Mouse (Mus musculus) limb, embryonic 13.5 days (tissue): Measurements from ENCODE around the gene Cavin1. TPM values are rescaled to one million over a fixed set of nuclear protein-coding genes. Genes with fewer than 3 reads are reported as not detected.
A peak's percentile ranks its signal among the peaks of the same experiment; 100 is the strongest.

Experiments used
- ATAC-seq: fragments of 200-750 bp; cut with Nextera tagmentation; 2 replicates; pipeline ENCODE4 v1.8.0; 2017; ENCODE audit warnings: low read depth, moderate number of reproducible peaks, moderate TSS enrichment; ENCODE audit not compliant: low FRiP score
- H3K27ac ChIP-seq: fragments of 300-500 bp; sonication (generic); 2 replicates; pipeline ENCODE4 v1.5.1; 2015; ENCODE audit warnings: inconsistent platforms, mild to moderate bottlenecking, moderate library complexity
- H3K27me3 ChIP-seq: fragments of 300-500 bp; sonication (generic); 2 replicates; pipeline ENCODE4 v1.6.1; 2015; ENCODE audit warnings: mild to moderate bottlenecking, inconsistent platforms
- H3K36me3 ChIP-seq: fragments of 300-500 bp; sonication (generic); 2 replicates; pipeline ENCODE4 v1.6.1; 2015; ENCODE audit warnings: inconsistent platforms, mild to moderate bottlenecking, moderate library complexity
- H3K4me1 ChIP-seq: fragments of 300-500 bp; sonication (generic); 2 replicates; pipeline ENCODE4 v1.6.1; 2015; ENCODE audit warnings: inconsistent platforms
- H3K4me2 ChIP-seq: fragments of 300-500 bp; sonication (generic); replicated peaks from 2 replicates; pipeline ENCODE4 v1.6.1; 2015; ENCODE audit warnings: inconsistent platforms, mild to moderate bottlenecking, moderate library complexity
- H3K4me3 ChIP-seq: fragments of 300-500 bp; sonication (generic); 2 replicates; pipeline ENCODE4 v1.5.1; 2015; ENCODE audit warnings: moderate library complexity, mild to moderate bottlenecking, inconsistent platforms
- H3K9ac ChIP-seq: fragments of 300-500 bp; sonication (generic); 2 replicates; pipeline ENCODE4 v1.6.1; 2015; ENCODE audit warnings: mild to moderate bottlenecking, inconsistent platforms
- H3K9me3 ChIP-seq: fragments of 300-500 bp; sonication (generic); 2 replicates; pipeline ENCODE4 v1.6.1; 2016; ENCODE audit warnings: inconsistent platforms
- WGBS: fragments of 180-500 bp; shearing (Covaris S2); methylation state at CpG from one replicate; pipeline ENCODE4 v1.1.7; 2015; 5-methylcytosine and 5-hydroxymethylcytosine counted together
- polyA plus RNA-seq: library from polyadenylated mRNA; unstranded; fragments of >200 nt; fragmentation: Nextera tagmentation; extraction: Ambion mirVana; gene quantifications from 2 replicates; pipeline ENCODE4 v1.2.1, GENCODE M21; 2015

Gene Cavin1
- polyA plus RNA-seq, 1 experiment from 2014 or later, result 142 TPM

DNA sequence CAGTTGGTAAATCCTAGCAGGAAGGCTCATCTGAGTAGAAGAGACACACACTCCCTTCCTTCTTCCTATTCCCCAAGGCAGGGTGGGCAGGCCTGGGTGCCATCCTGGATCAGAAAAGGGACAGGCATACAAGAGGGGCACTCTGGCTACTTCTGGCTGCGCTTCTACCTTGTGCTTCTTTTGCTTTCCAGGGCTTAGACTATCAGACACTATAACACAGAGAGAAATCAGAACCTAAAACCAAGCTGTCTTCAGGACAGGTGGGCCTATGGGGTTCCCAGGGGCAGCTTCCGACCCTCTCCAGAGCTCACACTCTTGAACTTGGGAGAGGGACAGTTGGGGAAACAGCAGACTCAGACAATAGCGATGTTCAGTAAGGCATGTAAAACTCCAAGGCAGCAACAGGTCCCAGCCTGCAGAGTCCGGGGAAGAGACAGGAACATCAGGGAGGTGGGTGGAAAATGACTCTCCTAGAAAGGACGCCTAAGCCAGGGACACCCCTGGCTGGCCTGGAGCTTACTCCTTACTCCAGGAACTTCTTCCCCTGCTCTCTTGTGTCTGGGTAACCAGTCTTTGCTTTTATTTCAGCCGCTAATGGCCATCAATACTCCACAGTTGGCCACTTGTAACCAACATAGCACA, 5.7 kb downstream of the Cavin1 start:
- Histone ChIP-seq H3K4me3 (no peak overlapping the region), H3K27ac (no peak overlapping the region), H3K4me2 (no peak overlapping the region), H3K27me3 (peaks cover 69% of the 10 kb centered on the region), H3K36me3 (peaks cover 4% of the 10 kb centered on the region; the same call in 1 of the 2 replicates), H3K4me1 (peaks cover 53% of the 10 kb centered on the region), H3K9me3 (no peaks in the 10 kb centered on the region), H3K9ac (no peak overlapping the region)
- no peak for ATAC-seq
- WGBS, result 73% methylated on average over 6 of the region's 6 CpGs

DNA sequence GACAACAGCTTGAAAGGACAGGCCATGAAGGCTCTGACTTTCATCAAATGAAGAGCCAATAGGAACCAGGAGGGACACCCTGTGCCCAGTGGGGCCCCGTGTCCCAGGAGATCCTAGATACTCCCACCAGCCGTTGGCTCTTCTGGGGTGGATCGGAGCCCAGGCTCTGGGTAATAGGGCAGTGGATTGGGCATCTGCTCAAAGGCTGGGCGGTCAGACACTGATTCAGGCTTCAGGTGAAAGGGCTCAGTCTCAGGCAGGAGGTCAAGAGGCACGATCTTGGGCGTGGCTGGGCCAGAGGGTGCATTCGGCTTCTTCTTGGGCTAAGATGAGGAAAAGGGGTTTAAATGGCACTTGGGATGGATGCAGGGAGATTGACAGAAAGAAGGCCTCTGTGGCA, 6.5 kb downstream of the Cavin1 start:
- ATAC-seq, result no peak
- Histone ChIP-seq H3K27me3 (peaks cover 67% of the 10 kb centered on the region), H3K4me1 (peaks cover 53% of the 10 kb centered on the region), H3K4me3 (no peak overlapping the region), H3K4me2 (no peak overlapping the region), H3K27ac (no peak overlapping the region), H3K9me3 (no peaks in the 10 kb centered on the region), H3K36me3 (peaks cover 4% of the 10 kb centered on the region), H3K9ac (no peak overlapping the region)
- WGBS, result 91% methylated on average over 7 of the region's 7 CpGs

DNA sequence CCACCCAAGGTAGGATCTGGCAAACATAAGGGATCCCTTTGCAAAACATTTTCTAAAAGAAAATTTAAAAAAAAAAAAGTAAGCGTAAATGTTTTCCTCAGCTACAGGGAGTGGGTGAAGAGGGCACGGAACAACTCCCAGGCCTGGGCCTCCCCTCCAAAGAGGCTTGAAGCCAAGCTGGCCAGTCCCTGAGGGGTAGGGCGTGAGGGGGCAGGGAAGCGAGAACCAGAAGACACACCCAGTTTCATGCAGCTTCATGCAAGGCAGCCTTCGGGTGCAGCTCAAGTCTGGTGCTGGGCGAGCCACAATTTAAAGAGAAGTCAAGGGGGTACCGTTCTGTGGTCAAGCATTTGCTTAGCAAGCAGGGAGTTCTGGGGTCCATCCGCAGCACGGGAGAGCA, 7.0 kb downstream of the Cavin1 start:
- Histone ChIP-seq H3K9ac (no peak overlapping the region), H3K27ac (no peak overlapping the region), H3K27me3 (peaks cover 67% of the 10 kb centered on the region), H3K9me3 (no peaks in the 10 kb centered on the region), H3K4me3 (no peak overlapping the region), H3K4me1 (peaks cover 53% of the 10 kb centered on the region), H3K36me3 (peaks cover 10% of the 10 kb centered on the region), H3K4me2 (no peak overlapping the region)
- no peak for ATAC-seq
- WGBS, result 72% methylated on average over 9 of the region's 9 CpGs

DNA sequence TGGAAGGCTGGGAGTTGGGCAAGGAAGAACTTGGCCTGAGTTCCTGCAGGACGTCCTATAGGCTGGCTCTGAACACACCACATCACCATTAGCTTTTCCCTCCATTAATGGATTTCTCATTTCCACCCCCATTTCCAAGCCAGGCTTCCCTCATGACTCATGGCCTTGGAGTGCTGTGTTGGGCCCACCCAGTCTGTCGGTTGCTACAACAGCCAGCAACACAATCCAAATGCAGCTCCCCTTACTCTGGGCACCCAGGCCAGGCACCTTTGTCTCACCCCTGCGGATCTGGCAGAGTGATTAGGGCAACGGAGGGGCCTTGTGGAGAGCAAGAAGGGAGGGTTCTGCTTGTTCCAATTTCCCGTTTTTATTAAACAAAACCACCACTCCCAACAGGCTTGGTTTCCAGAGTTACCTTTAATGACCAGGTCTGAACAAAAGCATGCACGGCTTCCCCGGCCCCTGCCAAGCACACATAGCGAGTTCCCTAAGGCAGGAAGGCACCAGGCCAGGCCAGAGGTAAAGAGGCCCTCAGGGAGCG, 8.2 kb downstream of the Cavin1 start:
- peaks cover 46% of the 10 kb centered on the region for H3K4me1 ChIP-seq
- peak; percentile 49 for ATAC-seq
- no peak overlapping the region for H3K9ac ChIP-seq
- peak overlapping the region; percentile 69; the same call in 1 of the 2 replicates for H3K27ac ChIP-seq
- 36% methylated on average over 9 of the region's 9 CpGs for WGBS
- peaks cover 67% of the 10 kb centered on the region for H3K27me3 ChIP-seq
- peaks cover 15% of the 10 kb centered on the region for H3K36me3 ChIP-seq
- 0 out of 2 replicates have a peak overlapping the region, but pooled peaks have one; percentile 16 for H3K4me2 ChIP-seq
- no peaks in the 10 kb centered on the region for H3K9me3 ChIP-seq
- no peak overlapping the region for H3K4me3 ChIP-seq

DNA sequence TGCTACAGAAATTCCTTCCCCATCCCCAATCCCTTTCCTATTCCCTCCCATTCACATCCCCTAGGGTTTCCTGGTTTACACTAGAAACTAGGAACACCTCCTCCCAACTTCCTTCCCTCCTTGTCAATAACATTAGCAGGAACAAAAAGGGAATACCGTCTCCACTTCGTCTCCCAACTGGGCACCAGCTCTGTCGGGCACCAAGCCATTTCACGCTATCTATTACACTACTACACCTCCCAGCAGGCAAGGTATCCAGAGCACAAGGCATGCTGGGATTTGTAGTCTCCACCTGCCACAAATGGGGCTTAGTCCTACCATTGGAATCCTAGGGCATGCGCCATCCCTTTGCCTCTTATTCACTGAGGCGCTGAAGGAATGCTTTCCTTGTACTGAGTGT, 10.1 kb downstream of the Cavin1 start:
- ATAC-seq, result 0 out of 2 replicates have a peak, but pooled peaks have one; percentile 12
- Histone ChIP-seq H3K27ac (no peak overlapping the region), H3K4me2 (0 out of 2 replicates have a peak overlapping the region, but pooled peaks have one; percentile 11), H3K27me3 (peaks cover 56% of the 10 kb centered on the region), H3K9me3 (no peaks in the 10 kb centered on the region), H3K4me3 (no peak overlapping the region), H3K9ac (no peak overlapping the region), H3K36me3 (peaks cover 19% of the 10 kb centered on the region), H3K4me1 (peaks cover 46% of the 10 kb centered on the region)
- 15% methylated on average over 6 of the region's 6 CpGs for WGBS

DNA sequence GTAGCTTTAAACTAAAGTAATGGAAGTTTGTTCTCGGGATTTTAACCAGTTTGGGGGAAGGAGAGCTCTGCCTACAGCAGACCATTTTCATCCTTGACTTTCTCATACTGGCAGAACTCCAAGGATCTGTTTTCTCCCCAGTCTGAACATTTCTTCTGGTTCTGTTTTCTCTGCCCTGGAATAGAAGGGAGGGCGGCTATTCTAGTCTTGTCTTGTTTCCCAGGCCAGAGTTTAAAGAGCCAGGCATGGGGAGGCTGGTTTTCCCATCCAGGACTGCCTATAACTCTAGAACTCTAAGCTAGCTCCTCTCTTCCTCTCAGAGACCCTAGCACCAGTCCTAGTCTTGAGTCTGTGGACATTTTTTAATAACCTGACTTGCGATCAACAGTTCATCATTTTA, 10.9 kb downstream of the Cavin1 start:
- WGBS, result 28% methylated on average over 3 of the region's 3 CpGs
- peak overlapping the region; percentile 58 for H3K4me2 ChIP-seq
- peaks cover 19% of the 10 kb centered on the region for H3K36me3 ChIP-seq
- H3K4me1 ChIP-seq, result peaks cover 46% of the 10 kb centered on the region
- no peak overlapping the region for H3K4me3 ChIP-seq
- no peaks in the 10 kb centered on the region for H3K9me3 ChIP-seq
- no peak overlapping the region for H3K9ac ChIP-seq
- ATAC-seq, result no peak
- H3K27ac ChIP-seq, result no peak overlapping the region
- peaks cover 49% of the 10 kb centered on the region for H3K27me3 ChIP-seq

DNA sequence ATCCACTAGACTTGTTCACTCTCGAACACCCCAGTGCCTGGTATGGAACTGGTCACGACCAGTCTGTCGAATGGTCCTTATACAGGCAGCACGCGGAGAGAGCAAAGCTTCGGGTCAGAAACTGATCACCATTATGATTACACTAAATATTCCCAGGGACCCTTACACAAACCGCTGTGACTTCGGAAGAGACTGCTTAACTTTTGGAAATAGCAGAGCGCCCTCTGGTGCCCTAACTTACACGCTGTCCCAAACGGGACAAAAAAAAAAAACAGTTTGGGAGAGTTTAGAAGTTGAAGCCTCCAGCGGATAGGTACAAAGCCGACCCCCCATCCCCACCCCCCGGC, 11.2 kb downstream of the Cavin1 start:
- H3K36me3 ChIP-seq, result peaks cover 19% of the 10 kb centered on the region
- ATAC-seq, result no peak
- no peaks in the 10 kb centered on the region for H3K9me3 ChIP-seq
- H3K4me3 ChIP-seq, result peak overlapping the region; percentile 35
- H3K4me2 ChIP-seq, result peak overlapping the region; percentile 58
- H3K4me1 ChIP-seq, result peaks cover 43% of the 10 kb centered on the region
- no peak overlapping the region for H3K27ac ChIP-seq
- 2% methylated on average over 14 of the region's 14 CpGs for WGBS
- H3K9ac ChIP-seq, result peak overlapping the region; percentile 48; the same call in 1 of the 2 replicates
- H3K27me3 ChIP-seq, result peaks cover 45% of the 10 kb centered on the region

DNA sequence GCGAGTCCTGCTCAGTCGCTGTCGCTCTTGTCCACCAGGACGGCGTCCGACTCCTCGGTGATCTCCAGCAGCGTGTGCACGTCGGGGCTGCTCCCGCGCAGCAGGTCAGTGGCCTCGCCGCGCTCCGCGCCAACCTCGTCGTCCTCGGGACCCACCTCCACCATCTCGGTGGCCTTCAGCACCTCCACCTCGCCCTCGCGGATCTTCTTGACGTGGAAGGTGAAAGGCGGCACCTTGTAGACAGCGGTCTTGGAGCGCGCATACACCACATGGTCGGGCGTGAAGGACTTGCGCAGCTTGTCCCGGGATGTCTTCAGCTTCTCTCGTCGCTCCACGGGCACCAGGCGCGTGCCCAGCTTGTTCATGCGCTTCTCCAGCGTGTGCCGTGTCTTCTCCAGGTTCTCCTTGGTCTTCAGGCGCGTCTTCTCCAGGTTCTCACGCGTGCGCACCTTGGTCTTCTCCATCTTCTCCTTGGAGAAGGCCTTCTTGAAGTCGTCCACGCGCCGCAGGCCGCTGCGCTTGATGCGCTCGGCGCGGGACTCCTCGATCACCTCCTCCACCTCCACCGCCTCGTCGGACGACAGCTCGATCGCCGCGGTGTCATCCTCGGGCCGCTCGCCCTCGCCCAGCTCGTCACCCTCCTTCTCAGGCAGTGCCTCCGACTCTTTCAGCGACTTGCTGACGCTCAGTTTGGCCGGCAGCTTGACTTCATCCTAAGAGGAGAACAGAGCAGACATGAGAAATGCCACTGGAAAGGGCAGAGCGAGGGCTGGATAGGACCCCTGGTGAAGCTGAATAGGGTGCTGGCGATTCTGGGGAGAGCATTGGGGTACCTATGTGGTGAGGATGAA, 11.8 kb downstream of the Cavin1 start:
- Histone ChIP-seq H3K36me3 (peaks cover 15% of the 10 kb centered on the region), H3K27me3 (peaks cover 39% of the 10 kb centered on the region), H3K9me3 (no peaks in the 10 kb centered on the region), H3K4me3 (peak overlapping the region; percentile 35), H3K27ac (no peak overlapping the region), H3K4me1 (peaks cover 37% of the 10 kb centered on the region), H3K4me2 (peak overlapping the region; percentile 58), H3K9ac (peak overlapping the region; percentile 48)
- 12% methylated on average over 76 of the region's 76 CpGs for WGBS
- ATAC-seq, result no peak

DNA sequence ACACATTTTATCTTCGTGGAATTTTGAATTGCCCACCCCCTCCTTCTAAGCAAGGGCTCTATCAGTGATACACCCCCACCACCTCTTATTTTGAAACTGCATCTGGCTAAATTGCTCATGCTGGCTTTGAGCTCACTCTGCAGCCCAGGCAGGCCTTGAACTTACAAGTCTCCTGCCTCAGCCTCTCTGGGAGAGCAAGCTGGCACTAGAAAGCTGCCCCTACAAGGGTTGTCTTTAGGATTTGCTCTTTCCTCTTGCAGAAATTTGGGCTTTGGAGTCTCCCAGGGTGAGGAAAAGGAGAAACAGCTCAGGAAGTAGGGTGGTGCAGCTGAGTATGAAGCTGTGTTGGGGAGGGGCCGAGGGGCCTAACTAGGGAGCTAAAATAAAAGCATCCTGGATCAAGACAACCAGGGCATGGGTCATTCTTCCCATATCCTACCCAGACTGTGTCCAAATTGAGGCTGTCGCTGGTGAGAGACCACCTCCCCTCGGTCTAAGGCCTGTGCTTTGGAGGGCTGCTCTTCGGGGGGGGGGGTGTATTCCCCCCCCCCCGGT, 12.7 kb downstream of the Cavin1 start:
- Histone ChIP-seq H3K9ac (no peak overlapping the region), H3K27ac (no peak overlapping the region), H3K4me2 (no peak overlapping the region), H3K4me3 (no peak overlapping the region), H3K9me3 (no peaks in the 10 kb centered on the region), H3K4me1 (peaks cover 30% of the 10 kb centered on the region), H3K36me3 (peaks cover 15% of the 10 kb centered on the region), H3K27me3 (peaks cover 39% of the 10 kb centered on the region)
- WGBS, result 52% methylated on average over 6 of the region's 6 CpGs
- no peak for ATAC-seq

DNA sequence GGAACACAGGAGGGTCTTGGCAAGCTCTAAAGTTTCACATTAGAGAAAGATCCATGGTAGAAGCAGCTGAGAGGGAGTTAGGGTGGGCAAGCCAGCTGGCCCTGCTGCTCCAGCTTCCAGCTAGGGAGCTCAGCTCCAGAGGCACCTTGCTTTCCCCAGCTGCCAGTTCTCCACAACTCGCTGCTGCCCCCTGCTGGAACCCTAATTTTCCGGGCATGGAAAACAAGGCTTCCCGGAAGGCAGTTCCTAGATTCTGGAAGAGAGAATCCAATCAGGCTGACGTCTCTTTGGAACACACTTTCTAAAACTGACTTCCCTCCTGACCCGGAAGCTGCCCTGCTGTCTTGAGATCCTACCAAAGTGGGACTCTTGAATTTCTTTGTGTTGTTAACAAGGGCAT, 13.4 kb downstream of the Cavin1 start:
- no peak overlapping the region for H3K9ac ChIP-seq
- no peak overlapping the region for H3K27ac ChIP-seq
- H3K4me1 ChIP-seq, result peaks cover 22% of the 10 kb centered on the region
- 0 out of 2 replicates have a peak, but pooled peaks have one; percentile 20 for ATAC-seq
- no peak overlapping the region for H3K4me3 ChIP-seq
- H3K4me2 ChIP-seq, result no peak overlapping the region
- H3K27me3 ChIP-seq, result peaks cover 39% of the 10 kb centered on the region
- H3K36me3 ChIP-seq, result peaks cover 15% of the 10 kb centered on the region
- WGBS, result 5% methylated on average over 5 of the region's 5 CpGs
- H3K9me3 ChIP-seq, result no peaks in the 10 kb centered on the region

DNA sequence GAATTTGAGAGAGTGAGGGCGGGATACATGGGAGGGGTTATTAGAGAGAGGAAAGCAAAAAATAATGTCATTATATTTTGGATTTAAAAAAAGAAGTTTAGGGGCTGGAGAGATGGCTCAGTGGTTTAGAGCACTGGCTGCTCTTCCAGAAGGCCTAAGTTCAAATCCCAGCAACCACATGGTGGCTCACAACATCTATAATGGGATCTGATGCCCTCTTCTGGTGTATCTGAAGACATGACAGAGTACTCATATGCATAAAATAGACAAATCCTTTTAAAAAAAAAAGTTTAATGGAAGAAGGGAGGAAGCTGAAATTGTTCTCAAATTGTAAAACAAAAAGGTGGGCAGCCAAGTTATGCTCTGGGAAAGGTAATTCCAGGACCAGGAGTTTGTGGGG, 21.1 kb downstream of the Cavin1 start:
- 97% methylated on average over 1 of the region's 1 CpGs for WGBS
- no peak overlapping the region for H3K4me2 ChIP-seq
- H3K9ac ChIP-seq, result no peak overlapping the region
- no peaks in the 10 kb centered on the region for H3K4me1 ChIP-seq
- no peaks in the 10 kb centered on the region for H3K36me3 ChIP-seq
- H3K27ac ChIP-seq, result no peak overlapping the region
- no peaks in the 10 kb centered on the region for H3K27me3 ChIP-seq
- no peak for ATAC-seq
- no peak overlapping the region for H3K4me3 ChIP-seq
- no peaks in the 10 kb centered on the region for H3K9me3 ChIP-seq

DNA sequence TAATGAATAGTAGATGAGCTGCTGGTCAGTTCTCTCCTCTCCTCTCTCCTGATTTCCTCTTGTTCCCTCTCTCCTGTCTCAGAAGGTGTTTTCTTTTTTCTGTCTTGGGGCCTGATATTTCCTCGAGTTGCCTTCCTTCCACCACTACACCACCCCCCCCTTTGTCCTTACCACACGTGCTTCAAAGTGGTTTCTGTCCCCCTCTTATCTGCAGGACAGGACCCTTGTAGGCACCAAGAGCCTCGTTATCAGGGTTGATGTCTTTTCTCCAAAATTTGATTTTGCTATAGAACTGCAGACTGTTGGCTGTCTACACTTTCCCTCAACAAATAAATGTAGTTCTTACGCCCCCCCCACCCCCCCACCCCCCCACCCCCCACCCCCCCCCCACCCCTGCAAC, 22.4 kb downstream of the Cavin1 start:
- Histone ChIP-seq H3K4me3 (no peak overlapping the region), H3K4me2 (no peak overlapping the region), H3K27ac (no peak overlapping the region), H3K9me3 (no peaks in the 10 kb centered on the region), H3K4me1 (no peaks in the 10 kb centered on the region), H3K9ac (no peak overlapping the region), H3K36me3 (no peaks in the 10 kb centered on the region), H3K27me3 (no peaks in the 10 kb centered on the region)
- 63% methylated on average over 4 of the region's 4 CpGs for WGBS
- no peak for ATAC-seq
